Mouse (Mus musculus) CH12F3 (cell line): ENCODE data around the gene Sept9.

Experiments used
- in situ Hi-C: fragments of 300-500 bp; cut with MboI; formaldehyde crosslinking; loops from 2 replicates; pipeline ENCODE4 v1.14.3; 2020; ENCODE audit warnings: low sequenced_read_pairs

The Sept9 gene

DNA sequence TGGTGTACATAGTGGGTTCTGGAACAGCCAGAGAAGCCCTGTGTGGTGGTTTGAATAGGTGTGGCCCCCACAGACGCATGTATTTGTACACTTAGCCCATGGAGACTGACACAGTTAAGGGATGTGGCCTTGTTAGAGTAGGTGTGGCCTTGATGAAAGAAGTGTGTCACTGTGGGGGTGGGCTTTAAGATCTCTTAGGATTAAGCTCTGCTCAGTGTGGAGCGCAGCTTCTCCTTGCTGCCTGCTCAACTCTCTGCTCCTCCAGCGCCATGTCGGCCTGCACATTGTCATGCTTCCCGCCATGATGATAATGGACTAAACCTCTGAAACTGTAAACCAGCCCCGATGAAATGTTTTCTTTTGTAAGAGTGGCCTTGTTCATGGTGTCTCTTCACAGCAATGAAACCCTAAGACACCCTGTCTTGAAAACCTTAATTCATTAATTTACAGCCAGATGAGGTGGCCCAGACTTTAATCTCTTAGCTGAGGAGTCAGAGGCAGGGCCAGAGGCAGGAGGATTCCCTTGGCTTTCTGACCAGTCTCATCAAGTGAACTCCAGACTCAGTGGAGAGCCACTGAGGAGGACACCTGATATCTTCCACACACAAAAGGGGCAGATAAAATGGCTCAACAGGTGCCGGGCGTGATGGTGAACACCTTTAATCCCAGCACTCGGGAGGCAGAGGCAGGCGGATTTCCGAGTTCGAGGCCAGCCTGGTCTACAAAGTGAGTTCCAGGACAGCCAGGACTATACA, 44.3 kb downstream of the Sept9 start:
- in situ Hi-C loops = no loop called here

GRCm38 (mm10) chr11:117245041-117245725, 45.7 kb downstream of the Sept9 start:
- in situ Hi-C loops = no loop called here

DNA sequence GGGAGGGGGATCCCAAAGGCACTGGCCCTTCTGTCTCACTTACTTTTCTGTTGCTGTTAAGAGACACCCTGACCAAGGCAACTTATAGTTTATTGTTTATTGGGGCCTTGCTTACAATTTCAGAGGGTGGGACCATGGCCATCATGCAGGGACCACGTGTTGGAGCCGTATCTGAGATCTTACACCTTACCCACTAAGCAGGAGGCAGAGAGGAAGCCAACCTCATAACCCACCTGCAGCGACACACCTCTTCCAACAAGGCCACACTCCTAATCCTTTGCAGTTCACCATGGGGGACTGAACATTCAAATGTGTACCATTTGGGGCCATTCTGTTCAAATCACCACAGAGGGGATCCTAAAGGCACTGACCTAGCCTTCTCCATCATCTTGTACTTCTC, 46.4 kb downstream of the Sept9 start:
- in situ Hi-C loops = no loop called here

GRCm38 (mm10) chr11:117246286-117246685, 46.8 kb downstream of the Sept9 start:
- in situ Hi-C loops = no loop called here

- in situ Hi-C loops = no loop called here
Observed at GRCm38 (mm10) chr11:117246981-117247431, 47.5 kb downstream of the Sept9 start.

GRCm38 (mm10) chr11:117247541-117247940, 48.1 kb downstream of the Sept9 start:
- in situ Hi-C loops = no loop called here

GRCm38 (mm10) chr11:117248734-117249248, 49.3 kb downstream of the Sept9 start:
- in situ Hi-C loops = no loop called here

GRCm38 (mm10) chr11:117249282-117249984, 50.0 kb downstream of the Sept9 start:
- in situ Hi-C loops = no loop called here

DNA sequence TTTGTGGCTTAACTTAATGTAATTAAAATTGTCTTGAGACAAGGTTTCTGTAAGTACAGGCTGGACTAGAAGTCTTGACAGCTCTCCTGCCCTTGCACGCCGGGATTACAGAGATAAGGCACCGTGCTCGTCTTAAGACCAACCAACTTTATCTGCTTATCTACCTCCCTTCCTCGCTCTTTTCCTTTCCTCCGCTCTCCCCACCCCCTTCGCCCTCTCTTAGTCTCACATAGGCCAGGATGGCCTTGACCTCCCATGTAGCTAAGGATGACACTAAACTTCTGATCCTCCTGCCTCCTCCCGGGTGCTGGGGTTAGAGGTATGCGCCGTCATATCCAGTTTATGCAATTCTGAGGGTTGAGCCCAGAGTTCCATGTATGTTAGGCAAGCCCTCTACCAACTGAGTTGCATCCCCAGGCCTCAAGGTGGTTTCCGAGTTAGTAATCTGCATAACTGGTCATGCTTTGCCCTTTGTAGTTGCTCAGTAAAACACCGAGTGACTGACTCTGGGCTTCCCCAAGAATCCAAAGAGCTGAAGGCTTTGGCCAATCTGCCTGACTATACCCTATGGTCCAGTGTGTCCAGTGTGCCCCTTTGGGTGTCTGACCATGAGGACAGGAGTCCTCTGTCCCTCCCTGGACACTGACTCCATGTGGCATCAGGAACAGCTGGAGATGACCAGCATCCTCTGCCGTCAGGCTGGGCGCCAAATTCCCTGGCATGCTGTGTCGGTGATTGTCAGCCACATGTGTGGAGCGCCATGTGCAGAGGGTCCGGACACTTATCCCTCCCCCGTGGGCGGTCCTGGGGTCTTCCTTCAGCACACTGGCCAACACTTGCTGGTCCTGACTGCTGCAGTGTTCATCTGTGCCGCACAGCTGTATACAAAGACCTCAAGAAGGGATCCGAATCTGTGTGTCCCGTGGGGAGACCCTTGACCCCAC, 50.8 kb downstream of the Sept9 start:
- in situ Hi-C loops = no loop called here

DNA sequence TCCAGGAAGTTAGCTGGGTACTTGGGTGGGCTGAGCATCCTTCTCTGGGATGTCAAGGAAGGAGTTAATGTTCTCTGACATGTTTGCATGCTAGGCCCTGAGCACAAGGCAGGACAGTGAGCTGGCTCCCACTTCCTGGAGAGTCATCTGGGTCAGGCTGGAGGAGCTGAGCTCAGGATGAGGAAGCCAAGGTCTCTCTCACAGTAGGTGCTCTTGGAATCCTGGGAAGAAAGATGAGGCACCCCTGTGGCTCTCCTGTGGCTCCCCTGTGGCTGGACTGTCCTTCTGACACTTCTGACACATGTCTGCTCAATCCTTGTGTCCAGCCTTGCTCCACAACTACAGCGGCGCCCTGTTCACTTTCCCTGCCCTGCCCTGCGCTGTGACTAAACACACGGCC, 52.3 kb downstream of the Sept9 start:
- in situ Hi-C loops = no loop called here

GRCm38 (mm10) chr11:117252846-117253245, 53.4 kb downstream of the Sept9 start:
- in situ Hi-C loops = no loop called here

DNA sequence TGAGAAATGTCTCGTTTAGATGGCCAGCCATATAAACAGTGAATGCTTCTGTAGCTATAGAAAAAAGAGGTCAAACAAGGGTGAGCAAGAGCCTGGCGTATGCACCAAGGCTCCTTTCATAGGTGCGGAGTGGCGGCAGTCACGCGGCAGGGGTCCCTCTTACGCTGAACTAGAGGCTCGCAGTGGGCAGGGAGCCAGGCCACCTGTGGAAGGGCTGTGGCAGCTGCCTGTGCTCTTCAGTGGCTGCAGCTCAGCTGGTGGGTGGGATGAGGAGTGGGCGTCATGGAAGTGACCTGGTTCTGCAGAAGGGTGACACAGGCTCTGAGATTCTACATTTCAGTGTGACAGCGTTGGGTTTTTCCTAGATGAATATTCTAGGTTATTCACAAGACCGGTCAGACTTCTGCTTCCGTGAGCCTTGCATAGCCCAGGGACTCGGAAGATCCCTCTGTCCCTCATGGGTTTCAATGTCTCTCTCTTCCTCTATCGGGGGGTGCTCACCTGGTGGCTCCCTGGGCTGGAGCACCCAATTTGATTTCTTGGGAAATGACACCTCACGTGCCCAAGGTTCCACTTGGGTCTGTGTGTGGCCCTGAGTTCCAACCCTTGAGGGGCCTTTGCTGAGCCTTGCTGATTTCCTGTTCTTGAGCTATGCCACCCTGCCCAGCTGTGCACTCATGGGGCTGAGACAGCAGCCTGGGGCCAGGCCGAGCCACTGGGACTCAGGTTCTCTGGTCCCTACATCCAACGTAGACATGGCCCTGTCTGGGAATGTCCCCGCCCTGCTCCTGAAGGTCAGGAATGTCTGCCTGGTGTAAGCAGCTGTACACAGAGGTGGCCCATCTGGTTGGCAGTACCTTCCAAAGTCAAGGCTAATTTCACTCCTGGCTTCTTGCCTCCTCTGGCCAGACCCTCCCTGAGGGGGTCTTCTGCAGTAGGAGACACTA, 55.0 kb downstream of the Sept9 start:
- in situ Hi-C loops = no loop called here

DNA sequence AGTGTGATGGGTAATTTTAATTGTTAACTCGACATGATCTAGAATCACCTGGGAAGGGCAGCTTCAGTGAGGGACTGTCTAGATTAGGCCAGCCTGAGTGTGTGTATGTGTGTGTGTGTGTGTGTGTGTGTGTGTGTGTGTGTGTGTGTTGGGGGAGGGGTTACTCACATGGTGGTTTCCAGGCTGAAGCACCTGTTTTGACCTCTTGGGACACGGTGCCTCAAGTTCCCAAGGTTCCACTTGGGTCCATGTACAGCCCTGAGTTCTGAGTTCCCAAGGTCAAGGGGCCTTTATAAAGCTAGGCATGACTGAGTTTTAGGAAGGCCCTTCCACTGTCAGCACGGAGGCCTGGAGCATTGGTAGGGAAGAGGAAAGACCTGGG, 55.6 kb downstream of the Sept9 start:
- in situ Hi-C loops = no loop called here

DNA sequence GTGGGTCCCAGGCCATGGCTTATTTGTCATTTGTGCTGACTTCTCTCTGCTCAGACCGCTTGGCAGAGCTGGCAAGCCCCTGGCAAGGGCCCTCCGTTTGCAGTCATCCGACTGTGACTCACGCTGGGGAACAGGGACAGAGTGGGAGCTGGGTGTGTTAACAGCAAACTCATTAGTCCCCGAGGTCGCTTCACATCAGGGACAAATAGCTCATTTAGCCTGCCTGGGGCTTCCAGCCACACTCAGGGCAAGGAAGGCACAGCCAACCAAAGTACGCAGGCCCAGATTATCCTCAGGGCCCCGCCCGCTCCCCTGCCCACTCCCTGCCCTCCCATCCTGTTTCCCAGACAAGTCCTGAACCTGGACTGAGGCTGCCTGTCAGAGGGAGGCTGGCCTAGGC, 56.6 kb downstream of the Sept9 start:
- in situ Hi-C loops = no loop called here

DNA sequence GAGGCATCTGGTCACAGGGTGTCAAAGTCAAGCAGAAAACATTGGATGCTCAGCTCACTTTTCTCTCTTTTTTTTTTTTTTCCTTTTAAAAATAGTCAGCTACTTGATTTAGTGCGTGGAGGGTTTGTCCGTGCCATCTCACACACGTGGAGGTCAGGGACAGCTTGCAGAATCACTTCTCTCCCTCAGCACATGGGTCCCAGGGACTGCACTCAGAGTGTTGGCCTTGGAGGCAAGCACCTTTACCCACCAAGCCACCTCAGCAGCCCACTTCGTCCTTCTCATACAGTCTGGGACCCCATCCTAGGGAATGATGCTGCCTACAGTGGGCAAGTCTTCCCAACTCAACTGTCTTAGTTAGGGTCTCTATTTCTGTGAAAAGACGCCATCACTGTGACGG, 57.4 kb downstream of the Sept9 start:
- in situ Hi-C loops = no loop called here

GRCm38 (mm10) chr11:117257266-117257665, 57.8 kb downstream of the Sept9 start:
- in situ Hi-C loops = no loop called here

DNA sequence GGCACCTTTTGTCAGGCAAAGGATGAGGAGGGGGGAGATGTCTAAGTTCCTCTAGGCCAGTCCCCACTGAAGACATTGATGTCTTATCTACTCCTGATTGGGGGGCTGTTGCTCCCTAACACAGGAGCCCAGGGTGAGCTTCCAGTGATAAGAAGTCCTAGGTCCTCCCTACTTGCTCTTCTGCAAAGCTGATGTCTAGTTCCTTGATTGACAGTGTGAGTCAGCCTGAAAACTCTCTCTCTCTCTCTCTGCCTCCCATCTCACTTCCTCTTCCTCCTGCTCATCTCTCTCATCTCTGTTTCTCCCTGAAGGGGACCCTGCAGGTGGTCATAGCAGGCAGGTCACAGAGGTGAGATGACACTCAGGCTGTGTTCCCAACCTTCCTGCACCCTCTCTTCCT, 58.4 kb downstream of the Sept9 start:
- in situ Hi-C loops = no loop called here

DNA sequence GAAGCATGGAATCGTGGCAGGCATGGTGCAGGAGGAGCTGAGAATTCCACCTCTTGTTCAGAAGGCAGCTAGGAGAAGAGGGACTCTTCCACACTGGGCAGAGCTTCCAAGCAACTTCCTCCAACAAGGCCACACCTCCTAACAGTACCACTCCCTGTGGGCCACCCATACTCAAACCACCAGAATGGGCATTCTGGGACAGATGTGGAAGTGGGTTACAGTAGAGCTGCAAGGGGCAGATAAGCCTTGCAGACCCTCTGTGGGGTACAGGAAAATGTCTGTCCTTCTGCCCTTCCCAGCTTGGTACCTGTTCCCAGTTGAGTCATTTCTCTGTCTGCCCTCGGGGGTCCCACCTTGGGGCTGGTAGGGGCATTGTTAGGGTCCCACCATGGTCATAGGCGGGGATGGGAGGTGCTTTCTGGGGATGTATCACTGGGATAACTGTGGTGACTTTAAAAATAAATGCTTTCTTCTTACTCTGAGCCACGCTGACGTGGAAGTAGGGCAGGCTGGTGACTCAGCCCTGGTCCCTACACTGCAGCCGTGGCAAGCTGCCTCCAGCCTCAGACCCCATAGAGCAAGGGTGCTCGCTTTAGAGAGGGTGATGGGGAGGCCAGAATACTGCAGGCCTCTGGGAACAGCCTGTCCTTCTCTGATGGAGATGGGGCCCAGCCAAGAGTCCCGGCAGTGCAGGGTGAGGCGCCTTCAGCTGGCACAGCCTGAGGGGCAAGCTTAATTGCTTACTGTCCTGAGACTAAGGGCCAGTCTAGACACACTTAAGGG, 59.9 kb downstream of the Sept9 start:
- in situ Hi-C loops = no loop called here

- in situ Hi-C loops = no loop called here
Observed at GRCm38 (mm10) chr11:117260631-117261030, 61.2 kb downstream of the Sept9 start.
